Mouse (Mus musculus) thymus, postnatal 25 days (tissue): Measurements from ENCODE around the gene Fam189a1.

Experiments used
- DNase-seq: peaks from one replicate; pipeline ENCODE4 v3.0.0; 2022

The Fam189a1 gene

GRCm38 (mm10) chr7:64871987-64872742, 284.2 kb downstream of the Fam189a1 start:
- DNase-seq: no peak

- no peak for DNase-seq
Measured at GRCm38 (mm10) chr7:64869549-64870065, 286.8 kb downstream of the Fam189a1 start.

GRCm38 (mm10) chr7:64863538-64863937, 292.8 kb downstream of the Fam189a1 start:
- no peak for DNase-seq

GRCm38 (mm10) chr7:64862978-64863377, 293.4 kb downstream of the Fam189a1 start:
- DNase-seq: no peak

GRCm38 (mm10) chr7:64856526-64857082, 299.8 kb downstream of the Fam189a1 start:
- DNase-seq: no peak

- DNase-seq: no peak
Measured at GRCm38 (mm10) chr7:64855976-64856375, 300.4 kb downstream of the Fam189a1 start.

GRCm38 (mm10) chr7:64855389-64855927, 300.9 kb downstream of the Fam189a1 start:
- no peak for DNase-seq

GRCm38 (mm10) chr7:64850791-64851190, 305.6 kb downstream of the Fam189a1 start:
- peak; percentile 16 for DNase-seq

GRCm38 (mm10) chr7:64847366-64847899, 308.9 kb downstream of the Fam189a1 start:
- DNase-seq: no peak

GRCm38 (mm10) chr7:64846061-64846460, 310.3 kb downstream of the Fam189a1 start:
- no peak for DNase-seq

GRCm38 (mm10) chr7:64840946-64841659, 315.3 kb downstream of the Fam189a1 start:
- no peak for DNase-seq

- DNase-seq: no peak
Measured at GRCm38 (mm10) chr7:64840576-64840895, 315.8 kb downstream of the Fam189a1 start.

GRCm38 (mm10) chr7:64839801-64840575, 316.4 kb downstream of the Fam189a1 start:
- DNase-seq: peak; percentile 9

GRCm38 (mm10) chr7:64839281-64839680, 317.1 kb downstream of the Fam189a1 start:
- no peak for DNase-seq

- DNase-seq: no peak
Measured at GRCm38 (mm10) chr7:64830214-64830995, 326.0 kb downstream of the Fam189a1 start.

- DNase-seq: no peak
Measured at GRCm38 (mm10) chr7:64821081-64821480, 335.3 kb downstream of the Fam189a1 start.

- DNase-seq: no peak
Measured at GRCm38 (mm10) chr7:64819683-64820082, 336.7 kb downstream of the Fam189a1 start.

- no peak for DNase-seq
Measured at GRCm38 (mm10) chr7:64808876-64809275, 347.5 kb downstream of the Fam189a1 start.

GRCm38 (mm10) chr7:64805100-64805499, 351.3 kb downstream of the Fam189a1 start:
- no peak for DNase-seq

- no peak for DNase-seq
Measured at GRCm38 (mm10) chr7:64795554-64795953, 360.8 kb downstream of the Fam189a1 start.

GRCm38 (mm10) chr7:64792031-64792430, 364.3 kb downstream of the Fam189a1 start:
- no peak for DNase-seq

- no peak for DNase-seq
Measured at GRCm38 (mm10) chr7:64791145-64791544, 365.2 kb downstream of the Fam189a1 start.
